Mouse (Mus musculus) granulocyte monocyte progenitor cell, adult 5-6 weeks (primary cell): ENCODE measurements at regions not wholly inside any gene's neighbourhood (a gene's known extent, or its start where the extent isn't known, plus 50 kb on each side); places are given as distances from the start of the nearest gene placed in this dataset.

ENCODE experiments used
- ATAC-seq: replicated peaks from 2 replicates; pipeline ENCODE4 v1.8.0; 2016; ENCODE audit warnings: mild to moderate bottlenecking, moderate TSS enrichment, inconsistent platforms; ENCODE audit not compliant: poor library complexity, severe bottlenecking

DNA sequence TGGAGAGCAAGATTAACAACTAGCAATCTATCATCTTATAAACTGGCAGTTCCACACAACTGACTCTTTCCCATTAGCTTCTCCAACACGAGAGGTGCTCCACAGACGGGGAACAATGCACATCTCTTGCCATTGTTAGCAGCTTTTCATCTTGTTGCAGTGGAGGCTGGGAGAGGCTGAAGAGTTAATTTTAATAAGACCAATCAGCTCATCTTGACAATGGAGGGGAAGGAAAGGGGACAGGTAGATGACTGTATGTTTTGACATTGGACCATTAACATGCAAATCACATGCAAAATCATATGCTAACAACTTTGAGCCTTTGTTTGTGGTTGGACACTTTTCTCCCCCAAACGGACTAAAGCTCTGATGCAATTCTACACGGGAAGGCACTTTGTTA lies 218.9 kb upstream of the Id4 start:
- no peak for ATAC-seq

DNA sequence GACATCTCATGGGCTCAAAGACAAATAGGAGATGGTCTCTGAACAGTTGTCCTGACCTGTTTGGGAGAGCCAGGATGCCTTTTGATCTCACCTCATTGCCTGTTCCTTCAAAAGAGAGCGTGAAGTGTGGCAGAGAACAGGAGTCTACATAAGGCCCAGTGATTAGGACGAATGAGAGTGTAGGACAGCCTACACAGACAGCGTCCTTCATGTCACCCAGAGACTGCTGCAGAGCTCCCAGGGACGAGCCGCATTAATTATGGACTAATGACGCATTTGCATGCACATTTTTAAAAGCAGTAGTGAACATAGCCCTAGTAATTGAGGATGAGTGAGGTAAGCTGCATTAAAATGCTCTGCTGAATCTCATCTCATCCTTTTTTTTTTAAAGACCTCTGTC lies 218.5 kb upstream of the Id4 start:
- ATAC-seq, result no peak

DNA sequence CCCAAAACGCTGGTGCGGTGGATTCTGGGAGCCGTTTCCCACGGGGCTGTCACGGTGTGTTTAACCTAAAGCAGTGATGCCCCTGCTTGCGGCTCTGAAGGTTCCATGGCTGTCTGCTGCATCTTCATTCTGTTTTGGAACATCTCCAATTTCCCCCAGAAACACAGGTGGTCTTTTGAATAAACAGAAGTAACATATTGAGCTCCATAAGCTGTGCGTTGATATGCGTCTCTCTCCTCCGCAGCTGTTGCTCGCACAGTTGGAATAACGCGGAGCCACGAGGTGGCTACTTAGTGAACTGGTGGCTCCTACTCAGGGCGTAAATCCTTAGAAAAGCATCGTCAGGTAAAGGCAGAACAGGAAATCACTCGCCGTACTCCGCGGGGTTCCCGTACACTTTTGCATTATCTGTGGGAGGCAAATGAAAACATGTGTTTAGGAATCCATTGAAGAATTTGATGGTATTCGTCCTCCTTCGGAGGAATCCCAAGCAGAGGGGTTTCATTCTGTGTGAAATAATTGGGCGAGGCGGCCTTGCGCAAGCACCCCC lies 214.8 kb upstream of the Id4 start:
- no peak for ATAC-seq

DNA sequence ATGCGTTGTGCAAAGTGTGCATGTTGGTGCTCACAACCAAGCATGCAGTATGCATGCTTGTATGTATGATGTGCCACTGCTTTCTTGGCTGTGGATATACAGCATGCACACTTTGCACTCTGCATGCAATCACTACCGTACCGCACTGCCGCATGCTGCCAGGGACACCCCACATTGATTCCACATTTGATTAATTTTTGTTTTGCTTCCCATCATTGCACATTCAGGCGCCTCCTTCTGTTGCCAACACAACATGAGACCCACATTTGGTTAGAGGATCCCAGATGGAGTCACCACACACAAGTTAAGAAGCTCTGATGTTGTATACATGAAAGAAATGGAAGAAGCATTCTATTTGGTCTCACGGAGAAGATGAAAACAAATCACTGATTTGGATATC lies 211.2 kb upstream of the Id4 start:
- ATAC-seq, result no peak

DNA sequence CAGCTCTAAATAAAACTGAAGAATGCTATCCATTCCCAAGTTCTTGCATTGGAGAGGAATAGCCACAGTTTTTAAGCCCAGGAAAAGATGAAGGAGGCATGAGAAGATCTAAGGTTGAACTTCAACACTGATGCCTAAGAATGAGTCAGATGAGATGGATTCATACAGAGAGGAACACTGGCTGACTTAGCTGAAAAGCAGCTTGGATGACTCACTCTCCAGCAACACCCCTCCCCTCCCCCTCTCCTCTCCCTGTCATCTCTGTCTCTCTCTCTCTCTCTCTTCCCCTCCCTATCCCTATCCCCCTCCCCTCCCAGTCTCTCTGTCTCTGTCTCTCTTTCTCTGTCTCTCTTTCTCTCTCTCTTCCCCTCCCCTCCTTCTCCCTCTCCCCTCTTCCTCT lies 186.4 kb upstream of the Id4 start:
- ATAC-seq, result no peak

DNA sequence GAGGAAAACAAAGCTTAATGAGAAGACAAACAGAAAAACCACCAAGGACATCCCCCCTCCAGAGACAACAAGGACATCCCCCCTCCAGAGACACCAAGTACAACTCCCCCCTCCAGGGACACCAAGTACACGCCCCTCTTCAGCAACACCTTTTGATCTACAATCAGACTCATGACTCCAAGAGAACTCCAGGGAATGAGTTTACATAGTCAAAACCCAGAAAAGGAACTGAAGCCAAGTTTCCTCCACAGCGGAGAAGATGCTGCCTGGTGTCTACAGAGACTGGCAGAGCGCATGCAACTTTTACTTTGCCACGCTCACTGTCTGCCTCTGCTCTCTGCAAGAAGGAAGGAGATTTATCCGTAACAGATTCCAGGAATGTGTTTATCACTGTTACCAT lies 185.7 kb upstream of the Id4 start:
- no peak for ATAC-seq

DNA sequence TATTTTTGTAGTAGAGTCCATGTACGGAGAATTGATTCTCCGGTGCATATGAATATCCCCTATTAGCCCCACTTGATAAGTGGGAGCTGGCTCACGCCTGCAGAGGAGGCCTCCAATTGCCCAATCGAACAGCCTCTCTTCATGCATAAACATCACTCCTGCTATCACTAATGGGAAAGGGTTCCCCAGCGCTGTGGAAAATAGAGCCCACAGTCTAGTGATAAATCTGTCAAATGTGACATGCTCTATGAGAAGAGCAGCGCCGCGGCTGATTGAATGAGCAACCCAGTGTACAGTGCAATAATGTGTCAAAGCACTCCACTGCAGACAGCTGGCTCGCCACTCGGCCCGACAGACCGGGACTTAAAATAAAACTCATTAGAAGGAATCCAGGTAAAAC lies 182.8 kb upstream of the Id4 start:
- no peak for ATAC-seq

DNA sequence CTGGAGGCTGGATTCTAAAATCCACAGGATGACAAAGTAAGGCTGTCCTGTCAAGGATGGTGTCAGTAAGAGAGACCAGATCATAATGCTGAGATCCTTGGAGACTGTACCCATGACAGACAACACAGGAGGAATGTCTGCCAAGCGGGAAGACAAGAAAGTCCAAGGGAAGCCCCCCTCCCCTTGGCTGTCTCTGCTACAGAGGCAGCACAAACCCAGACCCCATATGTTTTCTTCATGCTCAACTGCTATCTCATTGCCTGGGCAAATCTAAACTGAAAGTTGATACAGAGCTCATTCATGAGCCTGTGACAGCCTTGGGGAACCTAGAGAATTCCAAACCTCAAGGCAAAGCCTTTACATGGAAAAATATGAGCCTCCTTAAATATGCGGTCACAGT lies 177.7 kb upstream of the Id4 start:
- no peak for ATAC-seq

DNA sequence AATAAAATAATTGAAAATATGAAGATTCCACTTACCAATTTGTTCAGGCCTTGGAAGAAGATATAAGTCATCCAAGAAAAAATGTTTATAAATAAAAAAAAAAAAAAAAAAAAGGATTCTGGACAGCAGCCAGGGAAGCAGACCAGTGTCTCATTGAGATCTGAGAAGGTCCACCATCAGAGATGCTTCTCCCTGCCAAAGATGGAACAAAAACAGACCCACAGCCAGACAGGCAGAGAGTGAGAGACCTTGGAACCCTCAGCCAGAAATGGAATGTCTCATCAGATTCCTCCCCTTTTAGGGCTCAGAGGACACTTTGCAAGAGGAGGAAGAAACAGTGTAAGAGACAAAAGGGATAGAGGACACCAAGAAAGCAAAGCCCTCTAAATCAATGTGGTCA lies 177.2 kb upstream of the Id4 start:
- no peak for ATAC-seq

DNA sequence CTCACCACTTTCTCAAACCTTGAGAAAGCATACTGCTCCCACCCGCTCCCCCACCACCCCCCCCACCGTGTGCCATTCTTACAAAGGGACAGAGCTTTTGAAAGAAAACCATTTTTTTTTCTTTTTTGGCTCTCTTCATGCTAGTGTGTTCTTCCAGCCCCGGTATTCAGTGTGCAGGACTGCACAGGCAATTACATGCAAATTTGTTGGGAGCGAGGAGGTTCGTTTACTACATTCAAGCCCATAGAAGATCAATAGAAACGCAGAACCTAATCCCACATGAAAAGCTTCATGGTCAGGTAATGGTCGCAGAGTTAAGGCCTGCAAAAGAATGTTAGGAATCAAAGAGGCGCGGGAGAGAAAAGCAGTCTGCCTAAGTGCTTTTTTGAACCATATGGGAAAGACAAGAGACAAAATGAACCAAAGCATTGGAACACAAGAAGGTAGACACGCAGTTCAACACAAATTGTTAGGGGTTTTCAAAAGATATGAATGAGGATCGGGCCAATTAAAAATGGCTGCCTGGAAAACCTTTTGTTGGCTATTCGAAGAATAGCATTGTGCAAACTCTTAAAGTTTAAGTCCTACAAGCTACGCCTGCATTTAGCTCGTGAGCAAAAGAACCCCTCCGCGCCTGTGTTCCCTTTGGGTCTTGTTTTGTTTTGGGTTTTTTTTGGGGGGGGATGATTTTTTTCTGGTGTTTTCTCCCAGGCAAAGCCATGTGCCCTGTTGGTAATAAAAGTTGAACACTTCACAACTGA lies 166.6 kb upstream of the Id4 start:
- ATAC-seq, result no peak

GRCm38 (mm10) chr13:48102156-48102555 lies 158.9 kb upstream of the Id4 start:
- ATAC-seq, result no peak

GRCm38 (mm10) chr13:48102576-48102975 lies 158.5 kb upstream of the Id4 start:
- ATAC-seq, result no peak

DNA sequence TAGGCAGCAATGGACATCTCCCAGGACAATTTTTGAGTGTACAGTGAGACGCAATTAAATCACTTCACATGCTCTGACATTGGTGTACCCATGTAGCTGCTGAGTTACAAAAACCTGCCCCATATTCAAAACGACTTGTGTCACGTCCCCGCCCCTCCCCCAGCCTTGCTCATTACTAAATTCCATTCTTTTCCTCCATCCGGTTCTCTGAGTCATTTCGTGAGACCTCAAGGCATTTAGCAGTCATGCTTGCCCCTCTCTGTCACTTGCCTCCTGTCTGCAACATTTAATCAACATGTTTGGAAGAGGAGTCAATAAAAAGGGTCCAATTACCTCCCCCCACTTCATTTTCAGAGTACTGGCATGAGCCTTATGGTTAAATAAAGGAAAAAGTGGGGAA lies 156.3 kb upstream of the Id4 start:
- no peak for ATAC-seq

- ATAC-seq, result no peak
Observed at GRCm38 (mm10) chr13:48106946-48107345, 154.1 kb upstream of the Id4 start.

GRCm38 (mm10) chr13:48115890-48116289 lies 145.1 kb upstream of the Id4 start:
- ATAC-seq, result no peak

DNA sequence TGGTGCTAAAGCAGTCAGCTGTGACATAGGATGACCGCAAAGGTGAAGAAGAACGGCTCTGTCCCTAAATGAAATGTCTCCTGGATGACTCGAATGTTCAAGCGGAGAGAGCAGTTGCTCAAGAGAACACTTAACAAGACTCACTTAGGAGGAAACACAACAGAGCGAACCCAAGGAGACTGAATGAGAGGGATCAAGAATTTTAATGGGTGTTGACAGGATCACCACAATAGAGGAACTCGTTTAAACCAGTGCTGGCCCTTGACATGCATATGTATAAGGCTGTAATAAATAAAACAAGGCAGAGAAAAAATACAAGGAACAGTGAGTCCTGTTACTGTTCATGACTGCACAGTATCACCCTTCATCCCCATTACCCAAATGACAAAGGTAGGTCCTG lies 134.4 kb upstream of the Id4 start:
- ATAC-seq, result no peak

DNA sequence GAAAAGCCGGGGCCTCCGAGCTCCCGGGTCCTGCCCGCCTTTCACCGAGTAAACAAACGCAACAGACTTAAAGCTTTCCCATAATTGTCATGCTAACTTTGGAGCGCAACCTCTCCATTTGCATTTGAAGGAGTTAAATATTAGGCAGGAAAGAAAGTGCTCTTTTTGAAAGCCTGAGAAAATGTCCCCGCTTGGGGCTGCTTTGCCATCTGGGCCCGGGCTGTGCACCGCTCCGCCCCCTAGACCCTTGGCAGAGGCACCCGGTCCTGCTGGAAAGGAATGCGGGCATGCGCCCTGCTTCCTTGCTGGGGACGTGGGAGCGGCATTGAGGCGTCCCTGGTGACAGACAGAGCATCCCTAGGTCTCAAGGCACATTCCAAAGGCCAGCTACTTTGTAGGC lies 130.3 kb upstream of the Id4 start:
- no peak for ATAC-seq

DNA sequence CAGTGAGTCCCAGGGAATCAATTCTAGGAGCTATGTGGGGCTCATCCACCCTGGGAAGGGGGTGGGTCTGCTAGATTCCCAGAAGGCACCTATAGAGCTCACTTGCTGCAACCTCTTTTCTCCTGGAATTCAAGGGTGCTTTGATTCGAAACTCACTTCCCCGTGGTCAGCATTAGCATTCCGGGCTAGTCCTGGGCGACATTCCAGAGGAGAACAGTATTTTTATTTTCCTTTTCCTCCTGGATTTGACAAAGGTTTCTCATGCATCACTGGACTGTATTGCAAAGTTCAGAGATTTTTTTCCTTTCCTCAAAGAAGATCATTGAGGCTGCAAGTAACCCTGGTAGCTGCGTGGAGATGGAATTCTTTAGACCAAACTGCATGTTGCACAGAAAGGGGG lies 129.3 kb upstream of the Id4 start:
- ATAC-seq, result no peak

DNA sequence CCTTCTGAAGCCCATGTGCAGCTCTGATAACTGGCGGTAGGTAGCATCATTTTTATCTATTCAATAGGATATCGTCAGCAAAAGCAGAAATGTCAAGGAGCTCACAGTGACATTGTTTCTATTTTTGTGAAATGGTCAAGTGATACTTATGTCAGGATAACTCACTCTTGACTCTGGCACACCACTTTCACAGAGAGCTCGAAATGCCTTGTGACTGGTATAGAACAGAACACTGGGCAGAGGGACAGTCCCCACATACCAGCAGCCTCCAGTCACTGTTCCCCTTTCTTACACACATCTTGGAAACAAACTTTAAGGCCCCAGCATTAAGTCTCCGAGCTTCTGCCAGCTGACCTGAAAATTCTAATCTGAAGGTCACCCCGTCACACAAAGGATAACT lies 115.1 kb upstream of the Id4 start:
- no peak for ATAC-seq

- no peak for ATAC-seq
Observed at GRCm38 (mm10) chr13:48147061-48147460, 114.0 kb upstream of the Id4 start.

DNA sequence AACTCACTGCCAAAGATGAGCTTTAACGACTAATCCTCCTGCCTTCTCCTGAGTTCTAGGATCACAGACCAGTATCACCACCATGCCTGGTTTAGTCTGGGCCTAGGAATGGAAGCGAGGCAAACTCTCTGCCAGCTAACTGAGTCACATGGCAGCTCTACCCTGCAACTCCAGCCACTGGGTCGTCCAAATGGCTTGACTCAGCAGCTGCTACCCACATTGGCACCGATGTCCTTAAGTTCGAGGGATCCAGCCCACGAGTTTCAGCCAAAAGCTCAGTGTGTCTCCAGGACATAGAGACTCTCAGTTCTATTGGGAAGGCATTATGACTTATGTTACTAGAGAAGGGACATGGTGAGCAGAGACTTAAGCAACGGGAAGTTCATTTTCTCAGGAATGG lies 107.8 kb upstream of the Id4 start:
- ATAC-seq, result no peak

GRCm38 (mm10) chr13:48153684-48154413 lies 107.2 kb upstream of the Id4 start:
- no peak for ATAC-seq
